In genomic region chr5:148052846-148053608, GRCm38 (mm10) we compare ENCODE assay signal across 10 mouse cellular contexts.
A peak's percentile ranks its signal among the peaks of the same experiment; 100 is the strongest.
DNase-seq lines count a peak whose midpoint lies in the region; ATAC-seq and TF ChIP-seq lines count a peak whose summit lies in the region.
"Had no signal": no experiment of that assay in that cellular context is flagged by ENCODE, and none has a peak within 500 bp of the region (broad histone marks: within the 10 kb centered on the region; RNA-seq: fewer than 3 reads in every experiment).

No protein-coding gene starts in this region.

- H3K36me3 ChIP-seq in forebrain, embryonic 16.5 days (ENCODE audit: control insufficient read depth, insufficient read depth) = no peaks in the 10 kb centered on the region
- no peaks in the 10 kb centered on the region for H3K36me3 ChIP-seq in forebrain, embryonic 15.5 days
- H3K36me3 ChIP-seq in lung, postnatal 0 days (ENCODE audit: insufficient read depth, low read length) = no peaks in the 10 kb centered on the region
- H3K36me3 ChIP-seq: forebrain, embryonic 12.5 days had no signal

- peak; percentile 19 for DNase-seq in lung, postnatal 10 days
- DNase-seq in lung, postnatal 0 days (ENCODE audit: low spot score) = no peak
- peak; percentile 95 for DNase-seq in cerebellum, adult 9-10 months
- DNase-seq in mesoderm, embryonic 11.5 days (ENCODE audit: low read depth, low spot score) = peak; percentile 2
- DNase-seq in spleen, adult 12 weeks (ENCODE audit: low spot score) = no peak
- DNase-seq in urinary bladder, adult 2 months (ENCODE audit: low spot score) = no peak
- DNase-seq: lung, embryonic 14.5 days had no signal

- no peak overlapping the region for H3K4me2 ChIP-seq in forebrain, embryonic 16.5 days (ENCODE audit: low read length)
- H3K4me2 ChIP-seq in forebrain, embryonic 15.5 days (replicated peaks) = no peak overlapping the region
- no peak overlapping the region for H3K4me2 ChIP-seq in lung, postnatal 0 days (replicated peaks; ENCODE audit: low read depth, low read length)
- H3K4me2 ChIP-seq: forebrain, embryonic 12.5 days; lung, embryonic 14.5 days had no signal

- no peak overlapping the region for H3K9ac ChIP-seq in forebrain, embryonic 16.5 days (replicated peaks; ENCODE audit: low read depth, low read length)
- no peak overlapping the region for H3K9ac ChIP-seq in forebrain, embryonic 15.5 days (replicated peaks)
- H3K9ac ChIP-seq in lung, postnatal 0 days (replicated peaks; ENCODE audit: low read depth) = no peak overlapping the region
- H3K9ac ChIP-seq: forebrain, embryonic 12.5 days; lung, embryonic 14.5 days had no signal

- no peak for TF ChIP-seq EP300 in lung, postnatal 0 days (IDR thresholded peaks at IDR 0.05)

- H3K4me1 ChIP-seq in forebrain, embryonic 16.5 days (replicated peaks; ENCODE audit: control insufficient read depth, insufficient read depth, low read length) = peaks cover 6% of the 10 kb centered on the region
- H3K4me1 ChIP-seq in forebrain, embryonic 15.5 days = 0 out of 2 replicates have a peak, but pooled peaks cover 6% of the 10 kb centered on the region
- no peaks in the 10 kb centered on the region for H3K4me1 ChIP-seq in lung, postnatal 0 days (ENCODE audit: insufficient read depth, low read depth, low read length)
- H3K4me1 ChIP-seq: forebrain, embryonic 12.5 days had no signal

- peak; percentile 74; the same call in 1 of the 2 replicates for ATAC-seq in forebrain, embryonic 16.5 days
- ATAC-seq in forebrain, embryonic 15.5 days (replicated peaks) = no peak; the same call in 1 of the 2 replicates
- ATAC-seq in lung, postnatal 0 days = no peak

- H3K27ac ChIP-seq in forebrain, embryonic 16.5 days (ENCODE audit: low read length) = no peak overlapping the region
- no peak overlapping the region; the same call in 1 of the 2 replicates for H3K27ac ChIP-seq in forebrain, embryonic 15.5 days (replicated peaks)
- no peak overlapping the region for H3K27ac ChIP-seq in lung, postnatal 0 days (ENCODE audit: low read length)
- H3K27ac ChIP-seq: forebrain, embryonic 12.5 days had no signal

- H3K27me3 ChIP-seq in forebrain, embryonic 16.5 days (replicated peaks; ENCODE audit: control insufficient read depth, insufficient read depth, low read length) = no peaks in the 10 kb centered on the region
- no peaks in the 10 kb centered on the region for H3K27me3 ChIP-seq in forebrain, embryonic 15.5 days
- no peaks in the 10 kb centered on the region for H3K27me3 ChIP-seq in lung, postnatal 0 days (replicated peaks; ENCODE audit: insufficient read depth, low read length)
- H3K27me3 ChIP-seq: forebrain, embryonic 12.5 days had no signal

- no peak for TF ChIP-seq CTCF in lung, postnatal 0 days (IDR thresholded peaks at IDR 0.05)

- 58% methylated on average over 13 of the region's 13 CpGs for WGBS in forebrain, embryonic 16.5 days
- WGBS in forebrain, embryonic 15.5 days = 67% methylated on average over 13 of the region's 13 CpGs
- WGBS in lung, postnatal 0 days = 62% methylated on average over 13 of the region's 13 CpGs

- H3K9me3 ChIP-seq in forebrain, embryonic 16.5 days (ENCODE audit: control insufficient read depth, low read length) = no peaks in the 10 kb centered on the region
- no peaks in the 10 kb centered on the region for H3K9me3 ChIP-seq in forebrain, embryonic 15.5 days
- no peaks in the 10 kb centered on the region for H3K9me3 ChIP-seq in lung, postnatal 0 days (ENCODE audit: low read length)

- H3K4me3 ChIP-seq in forebrain, embryonic 16.5 days (replicated peaks; ENCODE audit: low read length) = no peak overlapping the region
- no peak overlapping the region for H3K4me3 ChIP-seq in forebrain, embryonic 15.5 days
- no peak overlapping the region for H3K4me3 ChIP-seq in lung, postnatal 0 days (ENCODE audit: low read depth, low read length)
- H3K4me3 ChIP-seq: forebrain, embryonic 12.5 days had no signal

Comparison
In these comparisons a context has a peak if more than half of its experiments do, and no peak if none do; other contexts are left out.
1. DNase-seq: peak in lung, postnatal 10 days (single experiment), cerebellum, adult 9-10 months (single experiment) and mesoderm, embryonic 11.5 days (single experiment); none in lung, postnatal 0 days (single experiment), spleen, adult 12 weeks (single experiment) and urinary bladder, adult 2 months (single experiment).